Mouse (Mus musculus): ENCODE data around the gene 1700020A23Rik. TPM values are rescaled to one million over a fixed set of nuclear protein-coding genes. Genes with fewer than 3 reads are reported as not detected.

1700020A23Rik gene
- total and polyA plus RNA-seq, 3 experiments: not detected

DNA sequence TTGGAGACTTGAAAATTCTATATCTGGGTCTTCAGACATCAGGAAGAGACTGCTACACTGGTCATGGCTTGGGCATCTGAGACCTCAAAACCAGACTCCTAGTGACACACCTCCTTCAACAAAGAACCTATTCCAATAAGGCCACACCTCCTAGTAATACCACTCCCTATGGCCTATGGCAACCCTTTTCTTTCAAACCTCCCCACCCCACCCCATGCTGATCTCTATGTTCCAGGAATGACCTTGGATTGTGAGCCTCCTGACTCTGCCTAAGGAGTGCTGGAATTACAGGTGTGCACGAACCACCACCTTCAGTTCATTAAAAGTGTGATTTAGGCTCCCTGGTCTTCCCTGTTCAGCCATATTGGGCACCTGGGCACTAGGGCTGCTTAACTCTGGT lies 5.0 kb upstream of the 1700020A23Rik start:
- Histone ChIP-seq H3K27ac (ENCODE audit: control insufficient read depth, low read depth, low read length) (no peak overlapping the region), H3K27me3 (ENCODE audit: control insufficient read depth in 1 of 2, insufficient read depth in 2 of 2, low read length in 2 of 2) (0 out of 4 replicates have a peak, but pooled peaks cover 0 to 2% of the 10 kb centered on the region in 2 experiments), H3K79me2 (ENCODE audit: control insufficient read depth, insufficient read depth, low read length, poor library complexity) (no peaks in the 10 kb centered on the region; the same call in 1 of the 2 replicates), H3K9me3 (replicated peaks; ENCODE audit: insufficient read depth, low read length) (no peaks in the 10 kb centered on the region), H3K36me3 (ENCODE audit: control insufficient read depth in 1 of 2, insufficient read depth in 2 of 2, low read length in 2 of 2) (peaks cover 0 to 3% of the 10 kb centered on the region in 2 experiments; a peak in 1 of 4 replicates), H3K9ac (ENCODE audit: control insufficient read depth, low read depth, low read length, poor library complexity, severe bottlenecking) (no peak overlapping the region), H3K4me1 (ENCODE audit: control insufficient read depth in 1 of 2, insufficient read depth in 2 of 2, low read length in 2 of 2) (peaks cover 5 to 7% of the 10 kb centered on the region in 2 experiments; a peak in 3 of 4 replicates), H3K4me3 (ENCODE audit: control insufficient read depth in 1 of 2, insufficient read depth in 1 of 2, low read depth in 2 of 2, low read length in 2 of 2) (no peak overlapping the region)
- no peak for TF ChIP-seq ZMIZ1 (IDR thresholded peaks at IDR 0.05; ENCODE audit: low read depth, low read length)
- TF ChIP-seq BHLHE40 (IDR thresholded peaks at IDR 0.05; ENCODE audit: borderline replicate concordance, low read depth, low read length): no peak
- no peak for TF ChIP-seq UBTF (IDR thresholded peaks at IDR 0.05; ENCODE audit: borderline replicate concordance, insufficient read depth, low read depth, low read length)
- TF ChIP-seq ZKSCAN1 (IDR thresholded peaks at IDR 0.05; ENCODE audit: low read depth, low read length): no peak
- TF ChIP-seq ZC3H11A (IDR thresholded peaks at IDR 0.05; ENCODE audit: low read depth, low read length): no peak
- TF ChIP-seq MAX (IDR thresholded peaks at IDR 0.05; ENCODE audit: low read length): no peak
- TF ChIP-seq GATA1 (IDR thresholded peaks at IDR 0.05; ENCODE audit: low read depth, low read length): no peak
- no peak for TF ChIP-seq MYC (IDR thresholded peaks at IDR 0.05; ENCODE audit: low read depth, low read length)
- no peak for DNase-seq (ENCODE audit: low read depth, low spot score)

DNA sequence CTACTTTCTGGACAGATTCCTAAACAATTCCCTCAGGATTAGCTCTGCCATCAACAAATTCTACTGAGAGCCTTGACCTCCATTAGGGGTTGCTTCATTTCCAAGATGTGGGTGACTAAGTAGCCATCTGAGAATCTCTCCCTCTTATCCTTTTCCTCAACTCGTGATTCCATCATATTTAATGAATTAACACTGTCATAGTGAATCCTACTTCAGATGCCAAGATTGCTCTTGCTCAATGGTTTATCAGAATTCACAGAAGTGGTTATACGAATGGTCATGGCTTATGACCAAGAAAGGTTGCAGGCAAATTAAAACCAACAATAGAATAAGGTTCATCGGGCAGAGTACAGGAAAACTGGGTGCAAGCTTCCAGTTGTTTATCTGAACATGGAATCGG lies 3.2 kb upstream of the 1700020A23Rik start:
- Histone ChIP-seq H3K36me3 (ENCODE audit: control insufficient read depth in 1 of 2, insufficient read depth in 2 of 2, low read length in 2 of 2) (no peaks in the 10 kb centered on the region; a peak in 1 of 4 replicates), H3K27me3 (ENCODE audit: control insufficient read depth in 1 of 2, insufficient read depth in 2 of 2, low read length in 2 of 2) (0 out of 4 replicates have a peak, but pooled peaks cover 0 to 2% of the 10 kb centered on the region in 2 experiments), H3K9me3 (replicated peaks; ENCODE audit: insufficient read depth, low read length) (no peaks in the 10 kb centered on the region), H3K27ac (ENCODE audit: control insufficient read depth, low read depth, low read length) (no peak overlapping the region), H3K4me3 (ENCODE audit: control insufficient read depth in 1 of 2, insufficient read depth in 1 of 2, low read depth in 2 of 2, low read length in 2 of 2) (no peak overlapping the region), H3K79me2 (ENCODE audit: control insufficient read depth, insufficient read depth, low read length, poor library complexity) (no peaks in the 10 kb centered on the region; the same call in 1 of the 2 replicates), H3K9ac (ENCODE audit: control insufficient read depth, low read depth, low read length, poor library complexity, severe bottlenecking) (no peak overlapping the region), H3K4me1 (ENCODE audit: control insufficient read depth in 1 of 2, insufficient read depth in 2 of 2, low read length in 2 of 2) (peaks cover under 1 to 5% of the 10 kb centered on the region in 2 experiments; a peak in 3 of 4 replicates)
- no peak for TF ChIP-seq GABPA (IDR thresholded peaks at IDR 0.05; ENCODE audit: low read depth, low read length)
- no peak for TF ChIP-seq TCF12 (IDR thresholded peaks at IDR 0.05; ENCODE audit: low read depth, low read length)
- TF ChIP-seq MYB (IDR thresholded peaks at IDR 0.05; ENCODE audit: low read depth, low read length): no peak
- no peak for TF ChIP-seq GATA1 (IDR thresholded peaks at IDR 0.05; ENCODE audit: low read depth, low read length)
- no peak for TF ChIP-seq ZKSCAN1 (IDR thresholded peaks at IDR 0.05; ENCODE audit: low read depth, low read length)
- no peak for TF ChIP-seq ZMIZ1 (IDR thresholded peaks at IDR 0.05; ENCODE audit: low read depth, low read length)
- no peak for TF ChIP-seq POLR2AphosphoS5 (IDR thresholded peaks at IDR 0.05; ENCODE audit: borderline replicate concordance, low read depth, low read length)
- no peak for TF ChIP-seq CTCF (IDR thresholded peaks at IDR 0.05 in 2 of 3, conservative IDR thresholded peaks at IDR 0.05 in 1 of 3; ENCODE audit: control insufficient read depth in 1 of 3, insufficient read depth in 1 of 3, low read depth in 2 of 3, low read length in 3 of 3, poor library complexity in 1 of 3, severe bottlenecking in 1 of 3)
- no peak for TF ChIP-seq E2F4 (IDR thresholded peaks at IDR 0.05; ENCODE audit: borderline replicate concordance, low read depth, low read length)
- no peak for TF ChIP-seq SMC3 (IDR thresholded peaks at IDR 0.05; ENCODE audit: low read depth, low read length)
- no peak for TF ChIP-seq JUND (IDR thresholded peaks at IDR 0.05; ENCODE audit: low read depth, low read length)
- no peak for TF ChIP-seq ELF1 (IDR thresholded peaks at IDR 0.05; ENCODE audit: low read depth, low read length)
- TF ChIP-seq USF2 (IDR thresholded peaks at IDR 0.05; ENCODE audit: borderline replicate concordance in 1 of 2, insufficient read depth in 1 of 2, low read depth in 1 of 2, low read length in 2 of 2): no peak
- TF ChIP-seq TBP (IDR thresholded peaks at IDR 0.05; ENCODE audit: low read depth, low read length): no peak
- no peak for TF ChIP-seq MAFK (IDR thresholded peaks at IDR 0.05; ENCODE audit: borderline replicate concordance, low read depth, low read length)
- no peak for TF ChIP-seq MEF2A (IDR thresholded peaks at IDR 0.05; ENCODE audit: extremely low read depth, insufficient replicate concordance, low read depth, low read length, poor library complexity, severe bottlenecking)
- no peak for TF ChIP-seq HCFC1 (IDR thresholded peaks at IDR 0.05; ENCODE audit: low read depth, low read length)
- TF ChIP-seq TAL1 (IDR thresholded peaks at IDR 0.05; ENCODE audit: low read length): no peak
- TF ChIP-seq NELFE (IDR thresholded peaks at IDR 0.05; ENCODE audit: low read depth, low read length): no peak
- no peak for TF ChIP-seq BHLHE40 (IDR thresholded peaks at IDR 0.05; ENCODE audit: borderline replicate concordance, low read depth, low read length)
- no peak for DNase-seq (ENCODE audit: low read depth, low spot score)

Data from MEL (cell line).